Mouse (Mus musculus): ENCODE results near the gene Ndufb2. TPM values are rescaled to one million over a fixed set of nuclear protein-coding genes. Genes with fewer than 3 reads are reported as not detected.

Gene Ndufb2
- polyA plus RNA-seq (2015; fragmentation: Nextera tagmentation; extraction: Ambion mirVana), result 499 and 517 TPM in 2 replicates

- ATAC-seq (ENCODE audit: low FRiP score, low read depth), result peak; percentile 98
- H3K9ac ChIP-seq, result peak within 1 kb of the TSS; percentile 80
- H3K4me2 ChIP-seq, result peak within 1 kb of the TSS; percentile 82
- H3K27me3 ChIP-seq, result no peaks in the 10 kb centered on the region
- H3K9me3 ChIP-seq, result no peaks in the 10 kb centered on the region
- WGBS, result under 1% methylated on average over 56 of the region's 56 CpGs
- H3K4me3 ChIP-seq, result peak within 1 kb of the TSS; percentile 76
- peak within 1 kb of the TSS; percentile 96 for H3K27ac ChIP-seq (replicated peaks)
- peaks cover 21% of the 10 kb centered on the region for H3K4me1 ChIP-seq (replicated peaks)
- peaks cover 23% of the 10 kb centered on the region for H3K36me3 ChIP-seq
These were observed at the start of gene Ndufb2 for GRCm38 (mm10) chr6:39592401-39593214. Ndufb2 (plus strand) TSS chr6:39592574.

DNA sequence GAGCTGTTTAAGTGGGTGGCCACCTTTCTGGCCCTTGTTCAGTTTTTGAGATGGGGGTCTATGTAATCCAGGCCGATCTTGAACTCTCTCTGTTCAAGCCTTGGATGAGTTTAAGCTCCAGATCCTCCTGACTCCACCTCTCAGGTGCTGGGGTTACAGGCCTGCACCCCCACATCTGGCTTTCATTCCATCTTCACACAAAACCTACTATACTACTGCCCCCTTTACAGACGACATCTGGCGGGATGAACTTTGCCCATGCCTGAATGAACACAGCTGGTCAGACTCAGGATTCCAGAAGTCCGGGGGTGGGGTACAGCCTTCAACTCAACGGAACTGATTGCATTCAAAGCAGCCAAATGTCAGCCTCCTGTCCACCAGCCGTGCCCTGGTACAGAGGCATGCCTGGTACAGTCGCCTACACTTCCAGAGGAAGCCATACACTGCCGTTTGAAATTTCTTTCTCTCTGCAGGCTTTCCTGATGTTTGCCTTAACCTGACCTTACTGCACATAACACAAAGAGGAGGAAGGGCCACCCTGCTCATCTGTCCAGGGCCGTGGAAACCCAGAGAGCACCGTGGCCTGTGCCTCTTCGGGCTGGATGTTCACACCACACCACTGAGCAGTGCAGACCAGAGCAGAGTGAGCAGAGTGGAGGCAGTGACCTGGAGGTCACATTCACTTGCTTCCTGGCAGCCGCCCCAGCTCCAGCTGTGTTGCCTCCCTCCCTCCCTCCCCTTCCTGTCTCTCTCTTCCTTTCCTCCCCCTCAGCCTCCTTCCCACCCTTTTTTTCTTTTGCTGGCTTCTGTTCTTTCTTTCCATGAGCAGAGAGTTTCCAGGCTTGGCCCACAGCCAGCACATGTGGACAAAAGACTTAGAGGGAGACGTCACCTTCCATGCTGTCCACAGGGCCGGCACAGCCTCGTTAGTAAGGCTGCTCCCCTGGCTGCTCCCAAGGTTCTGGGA, 49.5 kb upstream of the Ndufb2 start:
- Histone ChIP-seq H3K27me3 (no peaks in the 10 kb centered on the region), H3K4me1 (replicated peaks) (peaks cover 74% of the 10 kb centered on the region), H3K27ac (replicated peaks) (peak overlapping the region; percentile 80), H3K4me2 (peak overlapping the region; percentile 5; the same call in 1 of the 2 replicates), H3K9me3 (no peaks in the 10 kb centered on the region), H3K9ac (no peak overlapping the region), H3K4me3 (no peak overlapping the region), H3K36me3 (no peaks in the 10 kb centered on the region)
- ATAC-seq (ENCODE audit: low FRiP score, low read depth), result peak; percentile 84
- WGBS, result 14% methylated on average over 14 of the region's 15 CpGs

DNA sequence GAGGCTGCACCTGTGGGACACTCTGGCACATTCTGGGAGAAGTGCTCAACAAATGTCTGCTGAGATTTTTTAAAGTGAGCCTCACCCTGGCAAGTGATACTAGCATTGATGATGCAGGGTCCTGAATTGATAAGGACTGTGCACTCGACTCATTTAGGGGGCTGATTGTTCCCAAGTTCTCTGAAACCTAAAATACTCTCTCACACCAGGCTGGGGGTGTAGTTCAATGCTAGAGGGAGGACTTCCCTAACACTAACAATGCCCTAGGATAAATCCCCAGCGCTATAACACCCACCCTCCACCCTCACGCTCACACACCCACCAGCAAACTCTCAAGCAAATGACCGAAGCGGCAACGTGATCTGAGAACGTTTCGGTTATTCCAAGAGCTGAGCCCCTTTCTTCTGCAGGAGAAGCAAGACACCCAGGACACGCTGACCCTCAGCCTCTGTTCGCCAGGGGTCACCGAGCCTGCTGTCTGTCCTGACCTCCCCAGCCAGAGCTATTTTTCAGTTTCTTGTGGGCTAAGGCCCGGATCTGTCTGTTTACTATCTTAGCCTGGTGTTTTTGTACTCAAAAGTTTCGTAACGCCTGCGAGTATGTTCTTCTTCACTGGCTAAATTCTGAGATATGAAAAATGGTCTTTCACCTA, 48.5 kb upstream of the Ndufb2 start:
- peaks cover 73% of the 10 kb centered on the region for H3K4me1 ChIP-seq (replicated peaks)
- H3K4me3 ChIP-seq, result no peak overlapping the region
- ATAC-seq (ENCODE audit: low FRiP score, low read depth), result no peak
- H3K27ac ChIP-seq (replicated peaks), result peak overlapping the region; percentile 80
- no peaks in the 10 kb centered on the region for H3K36me3 ChIP-seq
- no peaks in the 10 kb centered on the region for H3K27me3 ChIP-seq
- H3K9me3 ChIP-seq, result no peaks in the 10 kb centered on the region
- 21% methylated on average over 15 of the region's 15 CpGs for WGBS
- H3K9ac ChIP-seq, result no peak overlapping the region
- 0 out of 2 replicates have a peak overlapping the region, but pooled peaks have one; percentile 5 for H3K4me2 ChIP-seq

DNA sequence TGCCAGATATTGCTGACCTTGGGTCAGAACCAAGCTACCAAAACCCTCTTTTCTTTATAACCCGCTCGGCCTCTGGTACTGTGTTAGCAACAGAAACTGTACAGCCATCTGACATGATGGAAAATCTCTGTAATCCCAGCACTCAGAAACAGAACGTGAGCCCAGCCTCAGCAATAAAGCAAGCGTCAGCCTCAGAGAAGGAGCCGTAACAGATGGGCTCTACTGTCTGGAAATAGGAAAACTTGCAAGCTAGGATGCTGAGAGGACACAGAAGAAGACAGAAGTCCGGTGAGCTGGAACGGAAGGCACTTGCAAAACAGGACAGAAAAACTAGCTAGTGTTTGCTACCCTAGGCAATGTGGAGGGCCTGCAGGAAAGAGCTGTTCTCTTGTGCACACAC, 46.9 kb upstream of the Ndufb2 start:
- Histone ChIP-seq H3K9me3 (no peaks in the 10 kb centered on the region), H3K4me3 (no peak overlapping the region), H3K4me1 (replicated peaks) (peaks cover 57% of the 10 kb centered on the region), H3K9ac (no peak overlapping the region), H3K4me2 (no peak overlapping the region), H3K27ac (replicated peaks) (no peak overlapping the region), H3K36me3 (no peaks in the 10 kb centered on the region), H3K27me3 (no peaks in the 10 kb centered on the region)
- no peak for ATAC-seq (ENCODE audit: low FRiP score, low read depth)
- 82% methylated on average over 7 of the region's 7 CpGs for WGBS

GRCm38 (mm10) chr6:39548030-39548429, 44.3 kb upstream of the Ndufb2 start:
- 73% methylated on average over 5 of the region's 5 CpGs for WGBS
- no peak overlapping the region for H3K4me2 ChIP-seq
- peaks cover 44% of the 10 kb centered on the region for H3K4me1 ChIP-seq (replicated peaks)
- H3K27me3 ChIP-seq, result no peaks in the 10 kb centered on the region
- H3K36me3 ChIP-seq, result no peaks in the 10 kb centered on the region
- no peak overlapping the region for H3K4me3 ChIP-seq
- no peaks in the 10 kb centered on the region for H3K9me3 ChIP-seq
- ATAC-seq (ENCODE audit: low FRiP score, low read depth), result no peak
- no peak overlapping the region for H3K9ac ChIP-seq
- 0 out of 2 replicates have a peak overlapping the region, but pooled peaks have one; percentile 22 for H3K27ac ChIP-seq (replicated peaks)

DNA sequence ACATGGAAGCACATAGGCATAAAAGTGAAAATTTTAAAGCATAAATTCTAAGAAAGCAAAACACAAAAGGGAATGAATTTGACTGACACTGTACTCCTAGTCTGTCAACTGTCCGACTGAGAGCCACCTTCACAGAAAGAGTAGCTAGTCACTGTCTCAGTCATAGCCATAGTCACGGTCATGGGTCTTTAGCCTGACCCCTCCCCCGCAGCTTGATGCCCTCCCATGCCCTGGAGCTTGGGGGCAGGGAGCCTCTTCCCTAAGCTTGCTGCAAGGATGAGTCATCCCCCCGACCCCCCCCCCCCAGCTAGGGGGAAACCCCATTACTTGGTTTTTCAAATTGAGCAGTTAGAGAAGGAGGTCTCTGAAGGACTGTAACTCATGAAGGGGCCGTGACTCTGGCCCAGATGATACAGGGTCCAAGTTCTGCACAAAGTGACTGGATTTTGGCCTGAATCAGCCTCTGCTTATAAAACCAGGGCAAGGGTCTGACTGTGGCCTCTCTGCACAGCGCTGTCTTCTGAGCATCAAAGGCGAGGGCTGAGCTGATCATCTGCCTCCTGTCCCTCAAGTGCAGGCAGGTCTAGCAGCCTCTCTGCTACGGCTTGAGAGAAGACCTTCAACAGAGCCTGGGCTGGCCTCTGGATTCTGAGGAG, 40.3 kb upstream of the Ndufb2 start:
- H3K4me2 ChIP-seq, result no peak overlapping the region
- ATAC-seq (ENCODE audit: low FRiP score, low read depth), result no peak
- 64% methylated on average over 8 of the region's 8 CpGs for WGBS

GRCm38 (mm10) chr6:39554888-39555647, 37.3 kb upstream of the Ndufb2 start:
- no peaks in the 10 kb centered on the region for H3K9me3 ChIP-seq
- H3K4me3 ChIP-seq, result peak overlapping the region; percentile 87
- H3K27ac ChIP-seq (replicated peaks), result peak overlapping the region; percentile 47
- peak overlapping the region; percentile 71 for H3K4me2 ChIP-seq
- H3K27me3 ChIP-seq, result no peaks in the 10 kb centered on the region
- peaks cover 52% of the 10 kb centered on the region for H3K4me1 ChIP-seq (replicated peaks)
- no peak for ATAC-seq (ENCODE audit: low FRiP score, low read depth)
- H3K9ac ChIP-seq, result peak overlapping the region; percentile 21; the same call in 1 of the 2 replicates
- 51% methylated on average over 12 of the region's 12 CpGs for WGBS
- no peaks in the 10 kb centered on the region for H3K36me3 ChIP-seq

More for the DNA sequence above, 40.3 kb upstream of the Ndufb2 start:
- Histone ChIP-seq H3K9ac (no peak overlapping the region), H3K27ac (replicated peaks) (no peak overlapping the region), H3K4me1 (replicated peaks) (peaks cover 44% of the 10 kb centered on the region), H3K4me3 (no peak overlapping the region), H3K27me3 (no peaks in the 10 kb centered on the region), H3K36me3 (no peaks in the 10 kb centered on the region), H3K9me3 (no peaks in the 10 kb centered on the region)

DNA sequence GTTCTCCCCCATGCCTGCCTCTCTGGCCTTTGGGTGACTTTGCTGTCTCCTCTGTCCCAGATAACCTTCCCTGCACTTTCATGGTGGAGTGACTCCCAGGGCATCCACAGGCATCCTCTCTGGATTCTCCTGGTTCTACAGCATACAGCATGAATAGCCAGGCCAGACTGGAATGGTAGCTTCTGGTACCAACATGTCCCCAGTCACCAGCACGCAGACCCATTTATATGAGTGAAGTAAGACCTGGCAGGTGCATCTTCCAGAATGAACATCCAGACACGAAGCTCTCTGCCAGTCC, 36.8 kb upstream of the Ndufb2 start:
- peak overlapping the region; percentile 21; the same call in 1 of the 2 replicates for H3K9ac ChIP-seq
- peak overlapping the region; percentile 71 for H3K4me2 ChIP-seq
- H3K27ac ChIP-seq (replicated peaks), result peak overlapping the region; percentile 47
- peak overlapping the region; percentile 87 for H3K4me3 ChIP-seq
- H3K27me3 ChIP-seq, result no peaks in the 10 kb centered on the region
- ATAC-seq (ENCODE audit: low FRiP score, low read depth), result no peak
- 48% methylated on average over 2 of the region's 2 CpGs for WGBS
- H3K9me3 ChIP-seq, result no peaks in the 10 kb centered on the region
- peaks cover 52% of the 10 kb centered on the region for H3K4me1 ChIP-seq (replicated peaks)
- H3K36me3 ChIP-seq, result no peaks in the 10 kb centered on the region

GRCm38 (mm10) chr6:39556900-39557659, 35.3 kb upstream of the Ndufb2 start:
- peak overlapping the region; percentile 91 for H3K27ac ChIP-seq (replicated peaks)
- H3K36me3 ChIP-seq, result no peaks in the 10 kb centered on the region
- H3K4me1 ChIP-seq (replicated peaks), result peaks cover 52% of the 10 kb centered on the region
- H3K9me3 ChIP-seq, result no peaks in the 10 kb centered on the region
- peak overlapping the region; percentile 71 for H3K4me2 ChIP-seq
- peak; percentile 76 for ATAC-seq (ENCODE audit: low FRiP score, low read depth)
- no peaks in the 10 kb centered on the region for H3K27me3 ChIP-seq
- peak overlapping the region; percentile 87 for H3K9ac ChIP-seq
- H3K4me3 ChIP-seq, result peak overlapping the region; percentile 87
- WGBS, result under 1% methylated on average over 52 of the region's 54 CpGs

DNA sequence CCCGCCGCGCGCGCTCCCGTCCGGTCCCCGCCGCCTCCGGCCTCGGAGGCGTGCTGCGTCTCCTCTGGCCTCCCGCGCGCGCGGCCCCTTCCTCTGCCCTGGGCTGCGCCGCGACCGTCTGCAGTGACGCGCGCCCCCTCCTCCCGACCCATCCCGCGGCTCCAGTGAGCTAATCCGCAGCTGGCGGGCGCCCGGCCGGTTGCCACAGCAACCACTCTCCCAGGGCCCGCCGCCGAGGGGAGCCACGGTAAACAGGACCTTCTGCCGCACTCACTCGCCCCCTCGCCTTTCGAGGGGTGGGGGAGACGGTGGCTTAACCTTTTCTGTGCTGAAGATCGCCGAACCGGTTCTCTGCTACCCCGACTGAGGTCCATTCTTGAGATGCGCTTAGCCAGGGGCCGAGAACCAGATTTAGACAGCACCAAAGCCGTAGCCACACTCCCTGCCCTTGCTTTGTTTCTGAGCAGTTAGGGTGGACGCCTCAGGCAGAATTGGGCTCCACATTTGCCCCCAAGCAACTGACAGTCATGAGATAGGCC, 34.6 kb upstream of the Ndufb2 start, which contains the start of gene Dennd2a:
Dennd2a (minus strand) TSS at position 145 of the 539 bp plus-strand sequence.
- H3K36me3 ChIP-seq, result no peaks in the 10 kb centered on the region
- no peaks in the 10 kb centered on the region for H3K27me3 ChIP-seq
- H3K27ac ChIP-seq (replicated peaks), result peak within 1 kb of the TSS; percentile 91
- WGBS, result under 1% methylated on average over 38 of the region's 50 CpGs
- ATAC-seq (ENCODE audit: low FRiP score, low read depth), result peak; percentile 95
- H3K4me3 ChIP-seq, result peak within 1 kb of the TSS; percentile 87
- H3K4me1 ChIP-seq (replicated peaks), result peaks cover 52% of the 10 kb centered on the region
- peak within 1 kb of the TSS; percentile 71 for H3K4me2 ChIP-seq
- peak within 1 kb of the TSS; percentile 87 for H3K9ac ChIP-seq
- no peaks in the 10 kb centered on the region for H3K9me3 ChIP-seq
